Mouse (Mus musculus) Patski (cell line): ENCODE results near the gene Nkx2-3. TPM values are rescaled to one million over a fixed set of nuclear protein-coding genes. Genes with fewer than 3 reads are reported as not detected.

Source experiments
- ATAC-seq: fragments of 100-300 bp; one replicate; pipeline ENCODE4 v1.8.0; 2021
- CTCF ChIA-PET: fragments of 350-600 bp; sonication (Branson Sonifier 250); formaldehyde crosslinking; loops from one replicate; lab custom pipeline; 2022; ENCODE audit warnings: inconsistent platforms; lab: Charles Lee
- POLR2A ChIA-PET: fragments of 350-600 bp; sonication (Branson Sonifier 250); formaldehyde crosslinking; loops from one replicate; lab custom pipeline; 2022; ENCODE audit warnings: antibody characterized with exemption, inconsistent platforms; lab: Charles Lee
- DNase-seq: peaks from one replicate; pipeline ENCODE4 v3.0.0-alpha.2; 2011; ENCODE audit warnings: low read depth, low spot score
- H3K27me3 ChIP-seq: fragments of 371-371 bp; one replicate; pipeline ENCODE4 v1.5.1; 2021
- CTCF ChIP-seq: fragments of 100-300 bp; IDR thresholded peaks from one replicate; pipeline ENCODE4 v1.5.1; 2021
- in situ Hi-C: fragments of 300-500 bp; cut with MboI; formaldehyde crosslinking; loops from 3 replicates; pipeline ENCODE4 v1.11.1; 2018; ENCODE audit warnings: low pct_unique_long_range_greater_than_20kb, mixed read lengths
- polyA plus RNA-seq: library from polyadenylated mRNA; unstranded; gene quantifications from one replicate; pipeline ENCODE4 v1.2.3, GENCODE M21; 2021

The Nkx2-3 gene
- polyA plus RNA-seq, 1 experiment from 2014 or later = 0.14 TPM

GRCm38 (mm10) chr19:43584788-43585187 lies 27.3 kb upstream of the Nkx2-3 start:
- ChIA-PET POLR2A (interaction anchor here (0.6 kb wide), 1 partner anchor 9 kb away, joined by 3 read pairs; no protein-coding TSS in a partner anchor), CTCF (no interaction called here)
- no peak for ATAC-seq
- TF ChIP-seq CTCF = no peak
- in situ Hi-C loops = no loop called here
- H3K27me3 ChIP-seq = no peaks in the 10 kb centered on the region
- DNase-seq = no peak

- ATAC-seq = no peak
- no peaks in the 10 kb centered on the region for H3K27me3 ChIP-seq
- POLR2A ChIA-PET = interaction anchor here (0.6 kb wide), 1 partner anchor 18 kb away, joined by 3 read pairs; no protein-coding TSS in a partner anchor
- no peak for TF ChIP-seq CTCF
- in situ Hi-C loops = no loop called here
- CTCF ChIA-PET = no interaction called here
- DNase-seq = no peak
These were observed 20.1 kb upstream of the Nkx2-3 start for GRCm38 (mm10) chr19:43592026-43592425.

GRCm38 (mm10) chr19:43596981-43597380 lies 15.1 kb upstream of the Nkx2-3 start:
- ChIA-PET POLR2A (no interaction called here), CTCF (interaction anchor here (2.6 kb wide), 1 partner anchor 11 kb away, joined by 6 read pairs; no protein-coding TSS in a partner anchor)
- in situ Hi-C loops = no loop called here
- ATAC-seq (no peak), DNase-seq (no peak)
- no peak for TF ChIP-seq CTCF
- no peaks in the 10 kb centered on the region for H3K27me3 ChIP-seq

- POLR2A ChIA-PET = no interaction called here
- no peak for DNase-seq
These were observed 13.1 kb upstream of the Nkx2-3 start for GRCm38 (mm10) chr19:43598741-43599660.

GRCm38 (mm10) chr19:43599776-43600544 lies 12.2 kb upstream of the Nkx2-3 start:
- POLR2A ChIA-PET = no interaction called here
- H3K27me3 ChIP-seq = no peaks in the 10 kb centered on the region
- ATAC-seq = no peak

More at GRCm38 (mm10) chr19:43598741-43599660, 13.1 kb upstream of the Nkx2-3 start:
- TF ChIP-seq CTCF = no peak
- no peaks in the 10 kb centered on the region for H3K27me3 ChIP-seq
- ATAC-seq = no peak
- in situ Hi-C loops = no loop called here
- CTCF ChIA-PET = interaction anchor here (1.2 to 2.1 kb wide), 3 partner anchors 13 to 76 kb away, joined by 3 to 8 read pairs (median 4); partner anchors contain the start of gene Slc25a28

GRCm38 (mm10) chr19:43600545-43601331 lies 11.4 kb upstream of the Nkx2-3 start:
- no peak for ATAC-seq
- POLR2A ChIA-PET = no interaction called here
- CTCF ChIA-PET = interaction anchor here (1.9 to 2.1 kb wide), 3 partner anchors 14 to 23 kb away, joined by 6 to 8 read pairs (median 6); no protein-coding TSS in a partner anchor
- no peak for DNase-seq
- in situ Hi-C loops = loop anchor here (25.0 kb wide), 1 partner anchor 813 kb away; the partner anchor contains the start of gene Hps1
- TF ChIP-seq CTCF = no peak
- no peaks in the 10 kb centered on the region for H3K27me3 ChIP-seq

More at GRCm38 (mm10) chr19:43599776-43600544, 12.2 kb upstream of the Nkx2-3 start:
- CTCF ChIA-PET = interaction anchor here (1.9 to 2.1 kb wide), 3 partner anchors 13 to 24 kb away, joined by 6 to 8 read pairs (median 6); no protein-coding TSS in a partner anchor
- DNase-seq = no peak
- in situ Hi-C loops = loop anchor here (25.0 kb wide), 1 partner anchor 813 kb away; the partner anchor contains the start of gene Hps1
- TF ChIP-seq CTCF = no peak

- H3K27me3 ChIP-seq = no peaks in the 10 kb centered on the region
- in situ Hi-C loops = loop anchor here (25.0 kb wide), 1 partner anchor 814 kb away; the partner anchor contains the start of gene Hps1
These were observed 10.7 kb upstream of the Nkx2-3 start for GRCm38 (mm10) chr19:43601440-43601839.

GRCm38 (mm10) chr19:43601996-43602590 lies 10.0 kb upstream of the Nkx2-3 start:
- H3K27me3 ChIP-seq = no peaks in the 10 kb centered on the region
- POLR2A ChIA-PET = interaction anchor here (0.6 kb wide), 1 partner anchor 16 kb away, joined by 4 read pairs; no protein-coding TSS in a partner anchor
- DNase-seq (no peak), ATAC-seq (no peak)
- CTCF ChIA-PET = interaction anchor here (0.7 kb wide), 1 partner anchor 23 kb away, joined by 3 read pairs; no protein-coding TSS in a partner anchor
- no peak for TF ChIP-seq CTCF
- in situ Hi-C loops = loop anchor here (25.0 kb wide), 1 partner anchor 815 kb away; the partner anchor contains the start of gene Hps1

More at GRCm38 (mm10) chr19:43601440-43601839, 10.7 kb upstream of the Nkx2-3 start:
- ATAC-seq (no peak), DNase-seq (no peak)
- ChIA-PET CTCF (interaction anchor here (1.9 to 2.1 kb wide), 3 partner anchors 15 to 22 kb away, joined by 6 to 8 read pairs (median 6); no protein-coding TSS in a partner anchor), POLR2A (no interaction called here)
- TF ChIP-seq CTCF = no peak

GRCm38 (mm10) chr19:43603521-43603920 lies 8.6 kb upstream of the Nkx2-3 start:
- ChIA-PET POLR2A (no interaction called here), CTCF (interaction anchor here (0.8 to 1.1 kb wide), 2 partner anchors 20 to 21 kb away, joined by 3 read pairs; no protein-coding TSS in a partner anchor)
- no peak for ATAC-seq
- no peaks in the 10 kb centered on the region for H3K27me3 ChIP-seq
- no peak for TF ChIP-seq CTCF
- no peak for DNase-seq
- in situ Hi-C loops = loop anchor here (25.0 kb wide), 1 partner anchor 816 kb away; the partner anchor contains the start of gene Hps1
